Mouse (Mus musculus) kidney, postnatal 36 days (tissue): ENCODE data around the gene Rdh16f1.
"Not testable (repeated sequence)": the region's sequence is repeated elsewhere in the genome, so short reads cannot be mapped to it uniquely, and the experiment has no call there.

Experiments used
- DNase-seq, 2 experiments: peaks; one replicate each; pipeline ENCODE4 v3.0.0; 2021 to 2022; ENCODE audit warnings: mixed read lengths in 2 of 2

The Rdh16f1 gene

DNA sequence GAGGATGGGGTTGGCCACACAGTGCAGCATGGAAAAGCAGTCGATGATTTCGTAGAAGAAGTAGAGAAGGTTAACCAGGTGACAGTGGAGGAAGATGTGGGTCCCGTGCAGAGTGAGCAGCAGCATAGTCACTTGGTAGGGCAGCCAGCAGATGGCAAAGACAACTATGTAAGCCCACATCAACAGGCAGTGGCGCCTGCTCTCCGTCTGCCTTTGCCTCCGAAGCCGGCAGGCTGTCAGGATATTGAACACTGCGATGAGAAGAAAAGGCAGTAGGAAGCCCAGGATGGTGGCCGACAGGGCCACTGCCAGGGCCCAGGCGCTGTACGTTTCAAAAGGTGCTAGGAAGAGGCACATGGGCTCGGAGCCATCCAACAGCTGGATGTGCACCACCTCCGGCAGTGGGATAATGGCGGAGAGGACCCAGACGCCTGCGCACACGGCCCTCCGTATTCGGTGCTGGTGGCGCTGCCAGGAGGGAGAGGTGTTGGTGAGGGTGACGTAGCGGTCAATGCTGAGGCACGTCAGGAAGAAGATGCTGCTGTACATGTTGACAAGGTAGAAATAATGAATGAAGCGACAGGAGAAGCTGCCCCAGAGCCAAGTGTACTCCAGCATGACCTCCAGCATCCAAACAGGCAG is 9.3 kb upstream of the Rdh16f1 start:
- DNase-seq = peak in 1 of 2 experiments; percentile 50

DNA sequence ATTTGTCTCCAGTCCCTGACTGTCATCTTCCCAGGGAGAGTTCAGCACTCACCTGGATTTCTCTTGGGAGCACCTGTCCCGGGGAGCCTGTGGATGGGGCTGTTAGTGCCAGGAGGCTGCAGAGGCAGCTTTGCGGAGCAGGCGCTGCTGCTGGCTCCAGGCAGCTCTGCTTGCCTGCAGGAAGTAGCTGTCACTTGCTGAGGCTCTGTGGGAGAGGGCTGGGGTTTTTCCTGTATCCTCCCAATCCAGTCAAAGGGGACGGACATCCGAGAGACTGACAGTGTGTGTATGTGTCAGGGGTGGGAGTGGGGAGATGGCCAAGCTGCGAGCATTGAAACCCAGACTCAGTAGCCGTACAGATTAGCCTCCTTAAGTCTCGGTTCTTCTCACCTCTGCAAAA is 8.0 kb upstream of the Rdh16f1 start, which contains the start of gene Gpr182:
TSS of gene Gpr182 (minus strand) at position 185 of the 400 bp plus-strand sequence.
- peak; percentile 66 to 70 for DNase-seq

DNA sequence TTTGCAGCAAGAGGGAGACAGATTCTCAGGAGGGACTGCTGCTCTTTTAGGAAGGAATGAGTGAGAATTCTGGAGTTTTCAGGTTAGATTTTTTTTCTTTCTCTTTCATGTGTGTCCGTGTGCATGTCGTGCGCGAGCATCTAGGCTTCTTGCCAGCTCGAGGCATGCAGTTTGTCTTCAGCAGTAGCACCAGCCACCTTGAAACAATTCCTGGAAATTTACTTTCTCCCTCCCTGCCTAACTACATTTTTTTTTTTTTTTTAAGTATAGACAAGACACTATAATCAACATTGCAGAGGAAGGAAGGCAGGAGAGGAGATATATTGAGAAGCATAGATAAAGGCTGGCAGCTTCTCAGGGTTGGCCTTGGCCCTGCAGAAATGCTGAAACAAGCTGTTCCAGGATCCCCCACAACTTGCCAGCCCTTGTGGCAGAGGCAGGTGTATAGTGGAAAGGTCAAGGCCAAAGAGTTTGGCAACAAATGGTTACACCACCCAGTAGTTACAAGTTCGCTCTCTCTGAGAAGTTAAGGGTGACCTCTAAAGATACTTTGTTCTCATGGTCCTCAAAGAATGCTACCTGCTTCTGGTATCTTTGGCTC is 4.9 kb upstream of the Rdh16f1 start:
- peak; percentile 72 to 80 for DNase-seq

DNA sequence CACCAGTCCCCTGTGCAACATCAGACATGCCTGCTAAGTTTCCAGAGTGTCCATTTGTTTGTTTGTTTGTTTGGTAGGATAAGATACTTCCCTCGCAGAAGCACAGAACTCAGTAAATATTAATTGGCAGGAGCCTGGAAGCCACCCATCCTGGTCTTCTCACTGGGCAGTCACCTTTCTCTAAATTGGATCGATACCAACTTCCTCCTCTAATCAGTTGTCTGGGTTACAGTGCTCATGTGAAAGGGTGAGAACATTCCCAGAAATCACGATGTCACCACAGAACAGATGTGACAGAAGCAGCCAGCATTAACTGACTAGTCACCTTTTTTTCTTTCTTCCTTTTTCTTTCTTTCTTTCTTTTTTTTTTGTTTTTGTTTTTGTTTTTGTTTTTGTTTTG is 4.3 kb upstream of the Rdh16f1 start:
- DNase-seq = peak in 1 of 2 experiments; percentile 43

DNA sequence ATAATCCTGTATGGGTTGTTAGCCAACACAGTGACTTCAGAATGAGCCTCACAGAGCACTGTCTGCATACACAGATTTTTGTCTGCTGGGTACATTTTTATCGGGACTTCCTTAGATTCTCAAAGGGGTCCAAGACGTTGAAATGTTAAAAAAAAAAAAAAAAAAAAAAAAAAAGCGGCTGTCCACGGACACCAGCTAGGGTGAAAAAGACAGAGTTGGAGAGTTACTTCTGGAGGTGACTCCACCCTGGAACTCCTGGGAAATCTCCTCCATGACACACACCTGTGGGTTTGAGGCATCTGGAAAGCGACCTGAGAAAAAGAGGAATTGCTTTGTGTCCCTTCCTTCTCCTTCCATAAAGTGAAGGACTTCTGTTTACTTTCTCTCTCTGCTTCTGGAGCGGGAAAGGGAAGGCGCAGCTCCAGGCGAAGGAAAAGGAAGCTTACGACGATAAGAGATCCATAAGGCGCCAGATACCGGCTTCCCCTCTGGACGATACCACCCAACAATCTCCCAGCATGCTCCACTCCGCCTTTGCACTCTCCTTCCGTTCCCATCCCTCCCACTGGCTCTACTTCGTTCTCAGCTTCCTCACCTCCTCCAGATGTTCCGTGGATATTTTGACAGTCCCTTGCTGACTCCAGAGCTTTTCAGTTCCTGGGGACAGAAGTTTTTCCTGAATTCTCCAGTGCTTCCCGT is 3.7 kb upstream of the Rdh16f1 start:
- DNase-seq = peak in 1 of 2 experiments; percentile 36

DNA sequence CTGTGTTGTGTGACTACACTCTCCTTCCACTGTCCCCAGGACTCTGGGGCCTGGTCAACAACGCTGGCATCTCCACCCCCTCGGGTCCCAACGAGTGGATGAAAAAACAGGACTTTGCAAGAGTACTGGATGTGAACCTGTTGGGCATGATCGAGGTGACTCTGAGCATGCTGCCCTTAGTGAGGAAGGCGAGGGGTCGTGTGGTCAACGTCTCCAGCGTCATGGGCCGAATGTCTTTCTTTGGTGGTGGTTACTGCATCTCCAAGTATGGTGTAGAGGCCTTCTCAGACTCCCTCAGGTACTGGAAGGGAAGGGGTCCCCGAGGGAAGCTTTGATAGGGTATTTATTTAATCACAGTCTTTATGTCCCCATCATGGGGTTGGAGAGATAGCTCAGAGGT is 3.3 kb downstream of the Rdh16f1 start:
- not testable (repeated sequence) for DNase-seq

DNA sequence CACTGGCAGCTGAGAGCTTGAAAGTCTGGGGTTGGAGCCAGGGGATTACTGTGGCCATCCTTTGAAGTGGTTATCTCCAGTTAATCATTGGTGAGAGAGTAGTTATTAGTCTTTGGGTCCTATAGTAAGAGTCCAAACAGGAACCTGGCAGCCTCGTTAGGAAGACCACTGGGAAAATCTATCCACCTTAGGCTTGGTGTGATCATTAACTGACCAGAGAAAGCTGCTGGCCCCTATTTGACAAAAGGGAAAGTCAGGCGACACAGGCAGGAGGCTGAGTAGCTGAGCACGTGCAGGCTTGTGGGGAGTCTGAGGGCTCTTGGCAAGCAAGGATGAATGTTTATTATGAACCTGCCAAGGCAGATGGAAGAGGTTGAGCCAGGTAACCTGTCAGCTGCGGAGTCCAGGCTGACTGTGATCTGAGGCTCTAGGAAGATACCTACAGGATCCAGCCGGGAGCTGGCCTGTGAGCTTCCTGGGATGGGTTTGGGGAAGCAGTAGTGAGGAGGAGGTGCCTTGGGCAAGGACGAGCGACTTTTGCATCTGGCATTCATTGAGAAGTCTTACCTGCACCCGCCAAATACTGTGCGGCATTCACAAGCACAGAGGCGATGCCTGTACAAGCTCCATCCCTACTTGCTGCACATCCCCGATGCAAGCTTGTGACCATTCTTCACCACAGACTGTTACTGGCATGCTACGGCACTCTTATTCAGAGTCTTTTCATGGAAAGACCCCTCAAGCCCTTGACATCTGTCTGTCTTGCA is 4.5 kb downstream of the Rdh16f1 start:
- DNase-seq = peak; percentile 70 to 85

DNA sequence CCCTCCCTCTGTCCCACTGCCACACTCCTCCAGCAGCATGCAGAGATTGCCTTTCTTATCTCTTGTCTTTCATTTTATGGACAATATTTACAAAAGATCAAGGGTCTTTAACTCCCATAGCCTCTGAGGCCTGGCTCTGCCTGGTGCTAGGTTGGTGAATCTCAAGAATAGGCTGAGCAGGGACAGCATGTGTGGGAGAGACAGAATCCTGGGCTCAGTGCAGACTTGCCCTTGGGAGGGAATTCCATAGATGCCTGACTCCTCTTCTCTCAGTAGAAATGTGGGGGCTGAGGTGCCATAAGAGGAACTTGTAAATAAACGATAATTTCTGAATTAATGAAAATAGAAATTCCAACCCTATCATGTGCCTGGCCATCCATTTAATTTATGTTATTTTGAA is 7.0 kb downstream of the Rdh16f1 start:
- no peak for DNase-seq

DNA sequence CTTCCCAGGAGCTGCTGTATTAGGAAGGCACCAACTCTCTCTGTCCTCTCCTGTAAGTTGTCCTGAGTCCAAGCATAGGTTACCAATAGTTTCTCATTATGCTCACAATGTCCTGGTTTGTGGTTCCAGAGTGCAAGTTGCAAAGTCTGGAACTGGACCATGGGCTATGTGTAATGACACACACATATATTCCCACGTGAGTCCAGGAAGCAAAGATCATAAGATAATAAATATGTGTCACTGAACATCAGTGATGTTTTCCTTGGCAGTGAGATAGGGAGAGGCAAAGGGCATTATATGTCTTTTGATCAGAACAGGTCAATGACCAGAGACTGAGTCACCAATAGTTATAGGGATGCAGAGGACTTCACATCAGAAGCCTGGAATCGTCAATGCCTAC is 16.4 kb downstream of the Rdh16f1 start, which contains the start of gene Rdh9:
TSS of gene Rdh9 (plus strand) at position 376 of the 400 bp plus-strand sequence.
- no peak for DNase-seq

DNA sequence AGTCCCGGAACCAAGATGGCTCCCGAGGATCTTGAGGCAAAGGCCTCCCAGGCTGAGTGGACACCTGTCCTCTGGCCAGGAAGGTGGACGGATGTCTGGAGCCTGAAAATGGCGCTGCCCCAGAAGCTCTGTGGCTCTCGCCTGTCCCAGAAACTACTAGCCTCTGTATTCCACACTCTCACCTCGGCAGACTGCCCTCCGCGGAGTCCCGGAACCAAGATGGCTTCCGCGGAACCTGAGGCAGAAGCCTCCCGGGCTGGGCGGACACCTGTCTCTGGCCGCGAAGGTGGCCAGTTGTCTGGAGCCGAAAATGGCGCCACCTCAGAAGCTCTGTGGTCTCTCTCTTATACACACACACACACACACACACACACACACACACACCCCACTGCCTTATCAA is 22.7 kb downstream of the Rdh16f1 start:
- DNase-seq = not testable (repeated sequence)

DNA sequence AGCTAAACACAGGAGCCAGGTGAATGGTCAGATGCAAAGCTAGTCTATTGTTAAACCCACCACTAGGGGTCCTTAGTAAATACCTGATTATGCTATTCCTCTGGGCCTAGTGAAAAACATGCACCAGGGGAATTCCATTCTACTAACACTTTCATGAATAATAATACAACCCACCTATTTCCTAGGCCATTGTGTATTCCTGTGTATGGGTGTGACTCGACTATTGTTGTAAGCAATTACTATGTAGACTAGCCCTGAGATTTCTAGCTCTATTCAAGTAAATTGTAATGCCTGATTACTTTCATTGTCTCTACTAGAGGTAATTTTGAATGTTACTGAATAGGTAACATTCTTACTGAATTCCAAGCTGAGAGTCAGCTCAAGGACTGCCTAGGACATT is 25.8 kb downstream of the Rdh16f1 start:
- DNase-seq = peak in 1 of 2 experiments; percentile 36

DNA sequence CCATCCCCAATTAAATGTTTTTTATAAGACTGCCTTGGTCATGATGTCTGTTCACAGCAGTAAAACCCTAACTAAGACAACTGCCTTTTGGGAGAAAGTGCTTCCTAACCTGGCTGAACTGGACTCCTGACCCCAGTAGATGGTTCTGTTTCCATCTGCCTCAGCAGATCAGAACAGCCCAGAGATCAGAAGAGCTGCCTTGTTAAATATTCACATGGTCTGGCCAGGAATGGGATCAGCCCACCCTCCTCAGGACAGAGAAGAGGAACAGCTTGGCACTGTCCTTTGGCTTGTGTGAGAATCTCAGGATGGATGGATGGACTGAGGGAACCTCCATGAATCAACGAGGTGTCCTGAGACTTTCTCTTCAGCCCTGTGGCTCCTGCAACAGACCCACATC is 39.7 kb downstream of the Rdh16f1 start:
- DNase-seq = peak; percentile 63 to 86

DNA sequence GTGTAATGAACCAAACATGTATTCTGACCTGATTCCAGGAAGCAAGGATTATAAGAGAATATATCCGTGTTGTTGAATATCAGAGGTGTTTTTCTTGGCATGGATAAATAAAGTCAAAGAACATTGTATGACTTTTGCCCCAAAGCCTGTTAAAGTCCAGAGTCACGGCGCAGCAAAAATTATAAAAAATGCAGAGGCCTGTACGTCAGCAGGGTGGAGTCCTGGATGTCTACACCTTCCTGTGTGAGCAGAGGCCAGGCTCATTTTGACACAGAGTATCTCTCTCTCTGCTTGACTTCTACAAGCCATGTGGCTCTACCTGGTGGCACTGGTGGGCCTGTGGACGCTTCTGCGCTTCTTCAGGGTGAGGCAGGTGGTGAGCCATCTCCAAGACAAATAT is 41.3 kb downstream of the Rdh16f1 start, which contains the start of gene Rdh16:
TSS of gene Rdh16 (plus strand) at position 262 of the 400 bp plus-strand sequence.
- DNase-seq = peak; percentile 71 to 74

DNA sequence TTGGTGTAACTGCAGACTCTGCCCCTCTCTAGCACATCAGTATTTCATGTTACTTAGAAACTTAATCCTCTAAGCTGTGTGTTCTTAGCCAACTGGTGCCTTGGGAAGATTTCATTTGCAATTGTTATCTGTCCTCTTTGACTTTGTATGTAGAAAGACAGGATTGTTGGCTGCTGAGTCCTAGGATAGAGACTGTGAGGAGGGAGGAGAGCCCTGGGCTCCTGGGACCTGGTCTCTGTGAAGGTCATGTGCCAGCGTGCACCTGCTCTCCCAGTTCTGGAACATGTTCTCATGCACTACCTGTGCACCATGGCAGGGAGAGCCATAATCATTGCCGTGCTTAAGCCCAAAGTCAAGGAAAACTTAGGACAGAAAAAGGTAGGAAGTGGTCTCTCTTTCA is 42.0 kb downstream of the Rdh16f1 start:
- peak; percentile 33 to 42 for DNase-seq

DNA sequence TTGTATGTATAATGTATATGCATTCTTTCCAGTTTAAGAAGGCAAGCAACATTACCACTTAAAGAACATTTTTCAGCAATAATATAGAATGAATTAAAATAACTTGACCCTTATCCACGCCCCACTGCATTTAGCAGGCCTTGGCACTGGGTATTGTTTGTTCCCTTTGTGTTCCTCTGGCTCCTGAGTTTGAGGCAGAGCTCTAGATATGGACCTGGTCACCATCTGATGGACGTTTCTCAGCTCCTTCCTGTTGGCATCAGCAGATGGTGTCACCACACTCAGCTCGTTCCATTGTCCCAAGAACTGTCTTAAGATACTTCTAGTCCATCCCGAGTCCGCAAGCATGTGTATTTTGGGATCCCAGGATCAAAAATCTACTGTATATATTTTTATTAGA is 42.6 kb downstream of the Rdh16f1 start:
- no peak for DNase-seq

DNA sequence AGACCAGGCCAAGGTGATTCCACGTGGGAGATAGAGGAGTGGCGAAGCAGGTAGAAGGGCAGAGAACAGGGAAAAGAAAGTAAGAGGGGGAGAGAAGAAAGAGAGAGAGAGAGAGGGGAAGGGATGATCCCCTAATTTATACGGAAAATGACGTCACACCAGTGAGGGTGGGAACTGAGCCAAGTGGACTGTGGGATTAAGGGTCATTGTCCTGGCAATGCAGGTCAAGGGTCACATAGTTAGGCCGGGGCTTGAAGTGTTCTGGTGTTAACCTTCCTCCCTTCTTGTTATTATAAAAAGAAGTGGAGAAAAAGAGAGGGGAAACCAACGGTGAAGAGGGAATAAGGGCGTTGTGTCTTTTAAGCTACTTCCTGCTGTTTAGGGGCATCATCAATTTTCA is 44.8 kb downstream of the Rdh16f1 start:
- DNase-seq = peak; percentile 70 to 73

DNA sequence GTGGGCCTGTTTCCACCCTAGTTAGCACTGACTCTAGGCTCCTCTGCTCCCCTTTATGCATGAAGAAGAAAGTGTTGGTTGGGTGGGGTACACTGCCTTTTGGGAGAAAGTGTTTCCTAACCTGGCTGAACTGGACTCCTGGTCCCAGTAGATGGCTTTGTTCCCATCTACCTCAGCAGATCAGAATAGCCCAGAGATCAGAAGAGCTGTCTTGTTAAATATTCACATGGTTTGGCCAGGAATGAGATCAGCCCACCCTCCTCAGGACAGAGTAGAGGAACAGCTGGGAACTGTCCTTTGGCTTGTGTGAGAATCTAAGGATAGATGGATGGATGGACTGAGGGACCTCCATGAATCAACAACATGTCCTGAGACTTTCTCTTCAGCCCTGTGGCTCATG is 56.3 kb downstream of the Rdh16f1 start:
- DNase-seq = peak; percentile 30 to 61

DNA sequence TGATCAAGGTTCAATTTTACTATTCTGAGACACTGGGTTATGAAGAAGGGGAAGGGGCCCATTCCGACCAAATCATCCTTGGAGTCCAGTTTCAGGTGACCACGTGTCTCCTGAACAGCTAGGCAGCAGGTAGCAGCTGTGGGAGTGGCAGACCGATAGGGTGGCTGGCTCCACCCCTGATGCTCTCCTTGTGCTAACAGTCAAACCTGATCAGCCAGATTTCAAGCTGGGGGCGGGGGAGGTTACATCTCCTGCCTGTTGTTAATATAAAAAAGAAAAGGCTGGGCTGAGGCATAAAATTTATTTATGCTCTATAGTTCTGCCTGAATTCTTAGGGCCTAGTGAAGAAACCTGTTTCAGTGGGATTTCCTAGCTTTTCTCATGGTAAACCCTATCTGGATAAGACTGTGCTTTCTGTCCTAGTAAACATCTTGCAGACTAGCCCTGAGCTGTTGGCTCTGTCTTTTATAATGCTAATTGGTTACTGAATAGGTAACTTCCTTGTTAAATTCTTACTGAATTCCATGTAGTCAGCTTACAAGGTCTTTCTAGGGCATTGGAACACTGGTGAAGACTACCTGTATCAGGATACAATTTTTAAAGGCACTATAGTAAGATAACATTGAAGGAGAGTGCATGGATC is 57.8 kb downstream of the Rdh16f1 start:
- peak in 1 of 2 experiments; percentile 56 for DNase-seq

DNA sequence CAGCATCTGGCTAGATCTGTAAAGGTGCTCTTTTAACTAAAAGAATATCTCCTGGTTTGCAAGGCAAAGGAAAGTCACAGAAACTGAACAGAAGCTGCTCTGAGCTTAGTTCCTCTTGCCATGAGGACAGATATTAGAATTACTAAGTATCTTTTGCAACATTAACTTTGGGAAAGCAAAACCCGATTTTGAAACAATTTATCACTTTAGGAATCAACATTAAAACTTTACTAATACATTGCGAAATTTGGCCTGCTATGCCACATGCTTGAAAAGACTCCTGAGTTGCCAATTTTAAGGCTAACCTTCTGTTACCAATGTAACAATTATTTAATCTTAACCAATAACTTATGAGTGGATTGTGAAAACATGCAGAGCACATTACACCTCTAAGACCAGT is 62.2 kb downstream of the Rdh16f1 start:
- DNase-seq = not testable (repeated sequence)

DNA sequence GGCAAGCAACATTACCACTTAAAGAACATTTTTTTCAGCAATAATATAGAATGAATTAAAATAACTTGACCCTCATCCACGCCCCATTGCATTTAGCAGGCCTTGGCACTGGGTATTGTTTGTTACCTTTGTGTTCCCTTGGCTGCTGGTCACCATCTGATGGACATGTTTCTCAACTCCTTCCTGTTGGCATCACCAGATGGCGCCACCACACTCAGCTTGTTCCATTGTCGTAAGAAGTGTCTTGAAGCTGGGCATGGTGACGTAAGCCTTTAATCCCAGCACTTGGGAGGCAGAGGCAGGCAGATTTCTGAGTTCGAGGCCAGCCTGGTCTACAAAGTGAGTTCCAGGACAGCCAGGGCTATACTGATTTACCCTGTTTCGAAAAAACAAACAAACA is 65.8 kb downstream of the Rdh16f1 start:
- peak; percentile 53 to 74 for DNase-seq

DNA sequence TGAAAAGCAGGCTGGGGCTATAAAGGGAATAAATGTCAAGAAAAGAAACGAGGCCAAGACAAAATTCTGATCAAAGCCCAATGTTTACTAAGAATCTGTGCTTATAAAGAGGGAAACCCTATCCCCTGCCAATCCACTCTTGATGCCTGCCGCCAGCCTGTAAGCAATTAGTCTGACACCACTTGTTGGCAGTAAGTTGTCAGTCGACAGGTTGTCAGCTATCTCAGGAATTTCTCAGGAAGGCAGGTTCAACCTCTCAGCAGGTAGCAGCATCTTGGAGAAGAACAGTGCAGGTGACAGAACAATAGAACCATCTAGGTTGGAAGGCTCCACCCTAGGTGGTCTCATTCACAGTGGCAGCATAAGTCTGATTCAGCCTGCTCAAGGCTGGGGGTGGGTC is 69.5 kb downstream of the Rdh16f1 start:
- DNase-seq = no peak

DNA sequence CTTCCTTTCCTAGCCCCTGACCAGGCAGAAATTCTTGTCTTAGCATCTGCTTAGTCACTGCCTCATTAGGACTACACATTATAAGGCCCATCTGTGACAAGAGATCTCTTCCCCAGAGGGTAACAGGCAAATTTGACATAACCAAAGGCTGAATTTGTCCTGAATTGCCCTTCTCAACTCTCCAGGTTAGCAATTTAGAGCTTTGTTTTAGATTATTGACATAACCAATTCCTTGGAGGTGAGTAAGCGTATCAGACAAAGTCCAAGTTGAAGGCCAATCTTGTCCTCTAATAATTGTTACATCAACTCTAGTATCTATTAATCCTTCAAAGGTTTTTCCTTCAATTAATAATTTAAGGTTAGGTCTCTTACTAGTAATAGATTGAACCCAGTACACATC is 74.6 kb downstream of the Rdh16f1 start:
- DNase-seq = peak in 1 of 2 experiments; percentile 54
